Mouse (Mus musculus): ENCODE data around the gene Dcn. TPM values are rescaled to one million over a fixed set of nuclear protein-coding genes. Genes with fewer than 3 reads are reported as not detected.
A peak's percentile ranks its signal among the peaks of the same experiment; 100 is the strongest.

The Dcn gene
- polyA plus RNA-seq, 1 experiment from 2014 or later = 4.9 TPM

GRCm38 (mm10) chr10:97485151-97485550 lies 5.7 kb downstream of the Dcn start:
- Histone ChIP-seq H3K4me3 (no peak overlapping the region), H3K27me3 (replicated peaks; ENCODE audit: low read depth, poor library complexity, severe bottlenecking) (no peaks in the 10 kb centered on the region), H3K27ac (replicated peaks) (no peak overlapping the region), H3K4me1 (peaks cover 5% of the 10 kb centered on the region), H3K9me3 (no peaks in the 10 kb centered on the region), H3K36me3 (replicated peaks) (no peaks in the 10 kb centered on the region)
- DNase-seq (ENCODE audit: low spot score) = no peak
- WGBS = 84% methylated on average over 2 of the region's 2 CpGs

- DNase-seq (ENCODE audit: low spot score) = no peak
Observed at GRCm38 (mm10) chr10:97486085-97486484, 6.7 kb downstream of the Dcn start.

GRCm38 (mm10) chr10:97487269-97487989 lies 8.0 kb downstream of the Dcn start:
- Histone ChIP-seq H3K36me3 (replicated peaks) (no peaks in the 10 kb centered on the region), H3K4me1 (no peaks in the 10 kb centered on the region), H3K9me3 (no peaks in the 10 kb centered on the region), H3K27ac (replicated peaks) (no peak overlapping the region), H3K27me3 (replicated peaks; ENCODE audit: low read depth, poor library complexity, severe bottlenecking) (no peaks in the 10 kb centered on the region), H3K4me3 (no peak overlapping the region)
- 87% methylated on average over 6 of the region's 6 CpGs for WGBS
- no peak for DNase-seq (ENCODE audit: low spot score)

More at GRCm38 (mm10) chr10:97486085-97486484, 6.7 kb downstream of the Dcn start:
- Histone ChIP-seq H3K4me1 (no peaks in the 10 kb centered on the region), H3K27ac (replicated peaks) (no peak overlapping the region), H3K36me3 (replicated peaks) (no peaks in the 10 kb centered on the region), H3K27me3 (replicated peaks; ENCODE audit: low read depth, poor library complexity, severe bottlenecking) (no peaks in the 10 kb centered on the region), H3K9me3 (no peaks in the 10 kb centered on the region), H3K4me3 (no peak overlapping the region)

- DNase-seq (ENCODE audit: low spot score) = no peak
- H3K36me3 ChIP-seq (replicated peaks) = no peaks in the 10 kb centered on the region
- no peaks in the 10 kb centered on the region for H3K9me3 ChIP-seq
- no peak overlapping the region for H3K4me3 ChIP-seq
- no peak overlapping the region for H3K27ac ChIP-seq (replicated peaks)
- H3K27me3 ChIP-seq (replicated peaks; ENCODE audit: low read depth, poor library complexity, severe bottlenecking) = no peaks in the 10 kb centered on the region
- no peaks in the 10 kb centered on the region for H3K4me1 ChIP-seq
- 67% methylated on average over 4 of the region's 4 CpGs for WGBS
Observed at GRCm38 (mm10) chr10:97492367-97492980, 13.1 kb downstream of the Dcn start.

- H3K27ac ChIP-seq (replicated peaks) = no peak overlapping the region
- no peak overlapping the region for H3K4me3 ChIP-seq
- no peaks in the 10 kb centered on the region for H3K4me1 ChIP-seq
- DNase-seq (ENCODE audit: low spot score) = no peak
- no peaks in the 10 kb centered on the region for H3K27me3 ChIP-seq (replicated peaks; ENCODE audit: low read depth, poor library complexity, severe bottlenecking)
- H3K9me3 ChIP-seq = no peaks in the 10 kb centered on the region
- 56% methylated on average over 5 of the region's 5 CpGs for WGBS
- H3K36me3 ChIP-seq (replicated peaks) = no peaks in the 10 kb centered on the region
Observed at GRCm38 (mm10) chr10:97497646-97498045, 18.2 kb downstream of the Dcn start.

- Histone ChIP-seq H3K4me1 (no peaks in the 10 kb centered on the region), H3K27me3 (replicated peaks; ENCODE audit: low read depth, poor library complexity, severe bottlenecking) (no peaks in the 10 kb centered on the region), H3K9me3 (no peaks in the 10 kb centered on the region), H3K4me3 (no peak overlapping the region), H3K27ac (replicated peaks) (no peak overlapping the region), H3K36me3 (replicated peaks) (no peaks in the 10 kb centered on the region)
- WGBS = 86% methylated on average over 3 of the region's 3 CpGs
- DNase-seq (ENCODE audit: low spot score) = no peak
Observed at GRCm38 (mm10) chr10:97523366-97523765, 44.0 kb downstream of the Dcn start.

GRCm38 (mm10) chr10:97535697-97536096 lies 56.3 kb downstream of the Dcn start:
- Histone ChIP-seq H3K36me3 (replicated peaks) (no peaks in the 10 kb centered on the region), H3K27ac (replicated peaks) (no peak overlapping the region), H3K27me3 (replicated peaks; ENCODE audit: low read depth, poor library complexity, severe bottlenecking) (no peaks in the 10 kb centered on the region), H3K4me3 (no peak overlapping the region), H3K4me1 (0 out of 2 replicates have a peak, but pooled peaks cover 2% of the 10 kb centered on the region), H3K9me3 (no peaks in the 10 kb centered on the region)
- WGBS = 79% methylated on average over 4 of the region's 4 CpGs
- DNase-seq (ENCODE audit: low spot score) = no peak

- peak; percentile 12 for DNase-seq (ENCODE audit: low spot score)
- 39% methylated on average over 2 of the region's 2 CpGs for WGBS
Observed at GRCm38 (mm10) chr10:97536921-97537320, 57.5 kb downstream of the Dcn start.

GRCm38 (mm10) chr10:97538202-97538601 lies 58.8 kb downstream of the Dcn start:
- 0 out of 2 replicates have a peak, but pooled peaks cover 2% of the 10 kb centered on the region for H3K4me1 ChIP-seq
- H3K9me3 ChIP-seq = no peaks in the 10 kb centered on the region
- H3K4me3 ChIP-seq = no peak overlapping the region
- DNase-seq (ENCODE audit: low spot score) = no peak
- H3K27me3 ChIP-seq (replicated peaks; ENCODE audit: low read depth, poor library complexity, severe bottlenecking) = no peaks in the 10 kb centered on the region
- no peak overlapping the region for H3K27ac ChIP-seq (replicated peaks)
- H3K36me3 ChIP-seq (replicated peaks) = no peaks in the 10 kb centered on the region
- 88% methylated on average over 4 of the region's 4 CpGs for WGBS

More at GRCm38 (mm10) chr10:97536921-97537320, 57.5 kb downstream of the Dcn start:
- H3K36me3 ChIP-seq (replicated peaks) = no peaks in the 10 kb centered on the region
- no peaks in the 10 kb centered on the region for H3K9me3 ChIP-seq
- H3K4me1 ChIP-seq = 0 out of 2 replicates have a peak, but pooled peaks cover 2% of the 10 kb centered on the region
- H3K4me3 ChIP-seq = no peak overlapping the region
- no peak overlapping the region for H3K27ac ChIP-seq (replicated peaks)
- H3K27me3 ChIP-seq (replicated peaks; ENCODE audit: low read depth, poor library complexity, severe bottlenecking) = no peaks in the 10 kb centered on the region

GRCm38 (mm10) chr10:97547740-97548139 lies 68.3 kb downstream of the Dcn start:
- no peaks in the 10 kb centered on the region; the same call in 1 of the 2 replicates for H3K9me3 ChIP-seq
- WGBS = 82% methylated on average over 1 of the region's 1 CpGs
- no peaks in the 10 kb centered on the region for H3K27me3 ChIP-seq (replicated peaks; ENCODE audit: low read depth, poor library complexity, severe bottlenecking)
- no peaks in the 10 kb centered on the region for H3K36me3 ChIP-seq (replicated peaks)
- no peak for DNase-seq (ENCODE audit: low spot score)
- no peaks in the 10 kb centered on the region for H3K4me1 ChIP-seq
- no peak overlapping the region for H3K4me3 ChIP-seq
- no peak overlapping the region for H3K27ac ChIP-seq (replicated peaks)

GRCm38 (mm10) chr10:97564957-97565856 lies 85.8 kb downstream of the Dcn start, which contains the start of gene Lum:
Gene Lum, plus strand, starts transcription at chr10:97565128.
- peak; percentile 75 for DNase-seq (ENCODE audit: low spot score)
- peaks cover 16% of the 10 kb centered on the region for H3K4me1 ChIP-seq
- H3K36me3 ChIP-seq (replicated peaks) = peaks cover 7% of the 10 kb centered on the region; the same call in 1 of the 2 replicates
- H3K4me3 ChIP-seq = peak within 1 kb of the TSS; percentile 37
- no peaks in the 10 kb centered on the region for H3K9me3 ChIP-seq
- WGBS = 41% methylated on average over 10 of the region's 10 CpGs
- H3K27ac ChIP-seq (replicated peaks) = peak within 1 kb of the TSS; percentile 77
- H3K27me3 ChIP-seq (replicated peaks; ENCODE audit: low read depth, poor library complexity, severe bottlenecking) = no peaks in the 10 kb centered on the region

GRCm38 (mm10) chr10:97567489-97568135 lies 88.2 kb downstream of the Dcn start:
- H3K9me3 ChIP-seq = no peaks in the 10 kb centered on the region
- no peak overlapping the region for H3K4me3 ChIP-seq
- no peak overlapping the region for H3K27ac ChIP-seq (replicated peaks)
- H3K36me3 ChIP-seq (replicated peaks) = peaks cover 7% of the 10 kb centered on the region; the same call in 1 of the 2 replicates
- no peaks in the 10 kb centered on the region for H3K27me3 ChIP-seq (replicated peaks; ENCODE audit: low read depth, poor library complexity, severe bottlenecking)
- WGBS = 47% methylated on average over 8 of the region's 8 CpGs
- H3K4me1 ChIP-seq = peaks cover 16% of the 10 kb centered on the region
- DNase-seq (ENCODE audit: low spot score) = peak; percentile 35

All from embryonic facial prominence, embryonic 10.5 days (tissue).